Mouse (Mus musculus) adrenal gland, adult 2 months (tissue): ENCODE measurements around the gene Lrp4. TPM values are rescaled to one million over a fixed set of nuclear protein-coding genes. Genes with fewer than 3 reads are reported as not detected.

Source experiments
- DNase-seq: peaks from one replicate; pipeline ENCODE4 v3.0.0; 2021
- long read RNA-seq: library from polyadenylated mRNA; stranded (forward); transcript quantifications from one replicate; pipeline ENCODE4 v2.0.0, GENCODE M21; 2021
- polyA plus RNA-seq: library from polyadenylated mRNA; depleted of rRNA; stranded (reverse); fragments of >200 nt; gene quantifications from 2 replicates; pipeline ENCODE4 v1.2.3, GENCODE M21; 2012; rRNA removed
- total RNA-seq, 2 experiments: library from RNA; stranded (reverse); gene quantifications; 2 replicates each; pipeline ENCODE4 v1.2.3; 2021

Lrp4 gene
- total RNA-seq (1 to 10 TPM; 3.5 to 6.5 TPM), polyA plus RNA-seq (2.0 and 2.4 TPM in 2 replicates)
- long read RNA-seq, full-length matches to known transcripts, result 1 of 2 reads
- long read RNA-seq, partial matches to known transcripts, result 1 of 2 reads
- long read RNA-seq, other reads (novel, unspliced or antisense), result 0 of 2 reads

DNA sequence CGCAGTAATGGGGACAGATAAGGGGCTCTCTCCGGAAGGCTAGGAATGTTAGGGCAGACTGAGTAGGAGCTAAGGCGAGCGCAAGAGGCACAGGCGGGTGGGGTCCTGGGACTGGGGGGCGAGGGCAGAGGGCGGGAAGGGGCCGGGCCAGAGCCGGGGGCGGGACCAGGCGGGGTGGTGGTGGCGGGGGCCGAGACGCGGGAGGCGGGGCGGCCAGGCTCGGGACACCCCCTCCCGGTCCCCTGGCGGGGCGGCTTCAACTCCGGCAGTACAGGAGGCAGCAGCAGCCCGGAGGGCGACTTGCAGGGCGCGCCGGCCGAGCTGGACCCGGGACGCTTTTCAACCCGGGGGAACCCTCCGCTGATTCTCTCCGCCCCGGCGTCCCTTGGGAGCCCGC, at the start of gene Lrp4:
Gene Lrp4 (plus strand): TSS at position 253 of the 397 bp plus-strand sequence.
- DNase-seq, result peak; percentile 80

DNA sequence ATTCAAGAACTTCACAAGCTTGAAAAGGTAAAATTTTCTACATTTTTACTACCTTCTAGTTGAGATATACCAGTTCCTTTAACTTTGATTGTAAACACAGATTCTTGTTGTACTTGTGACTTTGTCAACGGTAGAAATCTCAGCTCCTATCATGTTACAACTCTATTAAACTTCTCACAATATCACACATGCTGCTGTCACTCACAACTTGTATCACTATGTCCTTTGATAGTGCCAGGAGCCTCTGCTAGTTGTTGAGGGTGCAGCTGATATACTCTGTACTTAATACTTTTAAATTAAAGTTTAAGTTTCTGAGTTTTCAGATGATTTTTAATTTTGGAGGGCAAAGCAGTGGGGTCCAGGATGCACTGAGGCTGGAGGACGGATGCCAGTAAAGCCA, 49.3 kb upstream of the Lrp4 start:
- DNase-seq, result no peak

DNA sequence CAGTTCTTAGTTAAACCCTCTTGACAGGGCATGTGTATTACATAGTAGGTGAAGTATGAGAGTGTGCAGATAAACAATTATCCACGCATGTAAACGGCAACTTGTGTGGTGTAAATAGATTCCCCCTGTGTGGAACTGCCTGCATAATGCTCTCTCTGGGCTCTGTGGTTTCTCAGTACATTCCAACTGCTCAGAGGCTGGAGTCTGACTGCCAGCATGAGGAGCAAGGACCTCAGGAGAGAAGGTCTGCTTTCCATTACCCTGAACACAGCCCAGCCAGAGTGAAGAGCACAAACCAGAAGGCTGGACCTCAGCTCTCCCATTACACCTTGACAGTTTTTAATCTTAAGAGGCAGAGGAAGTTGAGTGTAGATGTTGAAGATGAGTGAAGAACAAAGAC, 45.8 kb upstream of the Lrp4 start:
- DNase-seq, result no peak

GRCm38 (mm10) chr2:91412361-91412760, 45.0 kb upstream of the Lrp4 start:
- DNase-seq, result no peak

GRCm38 (mm10) chr2:91413811-91414210, 43.5 kb upstream of the Lrp4 start:
- peak; percentile 23 for DNase-seq

- no peak for DNase-seq
Measured at GRCm38 (mm10) chr2:91421641-91422040, 35.7 kb upstream of the Lrp4 start.

DNA sequence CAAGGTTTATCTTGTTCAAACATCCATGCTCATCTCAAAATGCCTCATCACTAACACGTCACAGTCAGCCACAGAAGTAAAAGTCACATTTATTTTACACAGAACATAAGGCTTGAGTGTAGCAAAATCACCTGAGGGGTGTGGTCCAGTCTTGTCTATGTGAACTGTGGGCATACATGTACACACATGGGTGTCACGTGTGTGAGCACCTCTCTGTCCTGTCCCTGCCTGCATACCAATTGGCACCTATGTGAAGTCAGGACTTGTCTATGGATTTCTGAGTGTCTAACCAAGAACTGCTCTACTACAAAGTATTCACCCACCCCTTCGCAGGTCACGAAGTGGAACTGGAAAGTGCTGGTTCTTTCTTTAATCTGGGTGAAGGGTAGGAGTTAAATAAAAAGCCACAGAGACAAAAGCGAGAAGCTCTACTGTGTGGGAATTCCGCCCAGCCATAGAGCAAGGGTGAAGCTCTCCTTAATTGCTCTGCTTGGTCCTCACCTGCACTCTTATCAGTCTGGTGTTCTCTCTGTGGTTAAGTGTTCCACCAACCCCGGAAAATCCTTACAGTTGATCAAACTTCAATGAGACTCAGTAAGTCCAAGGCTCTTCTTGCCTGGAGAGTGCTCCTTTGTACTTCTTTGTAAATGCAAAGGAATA, 33.1 kb upstream of the Lrp4 start:
- DNase-seq, result no peak

DNA sequence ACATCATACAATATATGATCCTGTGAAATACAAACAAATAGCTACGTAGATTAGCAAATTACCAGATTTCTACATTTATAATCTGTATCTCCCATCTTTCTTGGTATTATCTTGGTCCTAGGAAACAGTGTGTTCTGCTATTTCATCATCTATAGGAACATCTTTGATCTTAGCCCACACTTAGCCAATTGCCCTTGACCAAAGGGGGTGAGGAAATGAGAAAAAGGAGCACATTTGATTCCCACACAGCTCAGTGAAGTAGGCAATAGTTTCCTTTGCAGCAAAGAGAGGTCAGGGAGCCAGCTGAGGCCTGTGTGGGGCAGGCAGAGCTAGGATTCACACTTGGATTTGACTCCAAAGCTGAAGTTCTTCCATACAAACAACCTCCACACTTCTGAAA, 31.0 kb upstream of the Lrp4 start:
- DNase-seq, result no peak

GRCm38 (mm10) chr2:91429146-91429545, 28.2 kb upstream of the Lrp4 start:
- DNase-seq, result no peak

DNA sequence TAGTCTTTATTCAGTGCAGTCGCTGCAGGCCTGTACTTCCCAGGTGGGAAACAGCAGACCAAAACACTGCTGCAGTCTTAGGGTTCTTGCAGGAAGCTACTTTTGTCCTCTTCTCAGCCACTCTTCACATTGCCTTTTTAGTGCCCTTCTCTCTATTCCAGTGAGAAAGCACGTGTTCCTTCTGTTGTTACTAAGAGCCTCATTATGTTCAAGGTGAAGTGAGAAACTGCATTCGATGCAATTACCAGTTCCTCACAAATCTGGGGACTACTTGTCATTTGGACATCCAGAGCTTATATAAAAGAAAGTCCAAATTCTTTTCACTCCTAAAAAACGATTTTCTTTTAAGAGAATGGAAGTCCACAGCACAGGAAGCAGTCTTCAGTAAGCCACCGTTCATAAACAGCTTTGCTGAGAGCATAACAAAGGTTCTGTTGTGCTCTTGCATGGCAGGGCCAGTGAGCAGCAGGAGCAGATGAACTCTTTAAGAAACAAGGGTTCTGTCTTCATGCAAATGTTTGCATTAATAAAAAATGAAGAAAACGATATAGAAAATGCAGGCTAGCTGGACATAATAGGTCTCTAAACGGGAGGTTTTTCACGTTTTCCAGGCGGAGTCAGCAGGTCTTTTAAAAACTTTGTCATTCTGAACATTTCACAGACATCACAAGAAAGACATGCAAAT, 27.3 kb upstream of the Lrp4 start:
- no peak for DNase-seq

DNA sequence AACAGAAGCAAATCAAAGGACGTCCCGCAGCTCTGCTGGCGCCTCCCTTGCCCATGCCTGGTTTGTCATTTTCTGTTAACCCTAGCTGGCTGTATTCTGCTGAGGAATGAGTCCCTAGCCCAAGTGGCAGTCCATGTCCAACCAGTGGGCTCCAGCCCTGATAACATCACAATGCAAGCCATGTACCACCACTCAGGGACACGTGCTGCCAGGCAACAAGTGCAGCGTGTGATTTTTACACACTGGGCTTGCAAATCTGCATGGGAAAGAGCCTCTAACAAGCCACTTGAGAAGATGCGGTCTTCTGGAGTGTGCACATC, 26.8 kb upstream of the Lrp4 start:
- DNase-seq, result no peak

DNA sequence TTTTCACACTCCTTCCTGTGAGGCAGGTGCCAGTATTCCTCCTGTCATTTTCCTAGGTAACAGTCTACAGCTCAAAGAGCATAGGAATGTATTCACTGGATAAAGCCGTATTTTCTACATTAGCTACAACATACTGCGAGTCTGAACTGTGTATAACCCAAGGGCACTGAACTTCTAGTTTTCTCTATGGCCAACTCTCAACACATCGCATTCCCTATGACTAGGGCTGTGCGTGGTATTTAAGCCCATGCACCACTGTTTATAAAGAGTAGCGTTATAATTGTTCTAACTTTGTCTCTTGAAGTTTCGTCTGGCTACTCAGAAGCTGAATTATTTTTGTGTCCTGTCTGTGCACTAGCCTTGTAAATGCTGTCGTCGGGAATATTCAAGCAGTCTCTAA, 20.6 kb upstream of the Lrp4 start:
- DNase-seq, result no peak

GRCm38 (mm10) chr2:91437116-91437815, 20.0 kb upstream of the Lrp4 start:
- DNase-seq, result no peak

DNA sequence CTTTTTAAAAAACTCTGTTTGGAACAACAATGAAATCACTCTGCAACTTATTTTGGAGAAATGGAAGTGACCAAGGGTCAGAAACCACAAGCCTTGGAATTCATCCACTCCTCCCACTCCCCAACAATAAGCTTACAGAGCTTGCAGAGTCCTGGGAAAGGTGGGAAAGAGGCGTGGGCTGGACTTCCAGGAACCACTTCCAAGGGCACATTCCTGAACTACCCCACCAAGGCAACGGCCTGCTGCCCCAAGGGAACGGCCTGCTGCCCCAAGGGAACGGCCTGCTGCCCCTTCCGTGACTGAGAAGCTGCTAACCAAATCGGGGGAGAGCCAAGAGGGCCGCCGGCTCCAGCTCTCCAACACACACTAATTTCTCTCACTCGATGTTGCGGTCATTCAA, 18.0 kb upstream of the Lrp4 start:
- no peak for DNase-seq

DNA sequence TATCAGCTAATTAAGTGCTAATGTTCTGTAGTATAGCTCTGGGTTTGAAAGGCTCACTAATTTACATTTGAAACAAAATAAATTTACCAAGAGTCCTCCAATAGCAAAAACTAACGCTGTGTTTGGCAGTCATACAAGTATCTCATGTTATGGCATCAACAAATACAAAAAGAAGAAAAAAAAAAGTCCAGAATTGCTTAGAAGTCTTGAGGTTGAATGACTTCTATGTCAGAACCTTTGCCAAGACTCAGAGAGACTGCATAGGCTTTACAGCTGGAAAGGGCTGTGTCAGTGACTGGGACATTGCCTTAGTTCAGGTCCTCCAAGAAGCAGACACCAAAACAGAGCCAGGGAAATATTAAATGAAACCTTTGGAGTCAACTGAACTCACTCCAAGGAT, 17.4 kb upstream of the Lrp4 start:
- DNase-seq, result no peak

GRCm38 (mm10) chr2:91440686-91441085, 16.6 kb upstream of the Lrp4 start:
- DNase-seq, result no peak

DNA sequence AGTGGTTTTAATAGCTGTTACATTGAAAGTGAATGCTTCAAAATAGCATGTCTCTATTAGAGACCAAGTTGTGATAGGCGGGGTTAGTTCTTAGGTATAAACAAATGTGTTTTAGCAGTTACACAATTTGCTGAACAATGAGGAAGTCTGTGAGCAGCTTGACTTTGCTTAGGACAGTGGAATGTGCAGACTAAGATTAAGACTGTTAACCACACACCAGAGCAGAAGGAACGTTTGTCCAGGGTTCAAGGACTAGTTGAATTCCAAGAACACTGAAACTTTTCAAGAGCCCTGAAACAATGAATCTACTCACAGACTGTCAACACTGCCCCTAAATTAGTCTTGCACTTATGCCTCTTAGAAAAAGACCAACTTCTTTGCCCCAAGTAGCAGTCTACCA, 15.6 kb upstream of the Lrp4 start:
- no peak for DNase-seq

DNA sequence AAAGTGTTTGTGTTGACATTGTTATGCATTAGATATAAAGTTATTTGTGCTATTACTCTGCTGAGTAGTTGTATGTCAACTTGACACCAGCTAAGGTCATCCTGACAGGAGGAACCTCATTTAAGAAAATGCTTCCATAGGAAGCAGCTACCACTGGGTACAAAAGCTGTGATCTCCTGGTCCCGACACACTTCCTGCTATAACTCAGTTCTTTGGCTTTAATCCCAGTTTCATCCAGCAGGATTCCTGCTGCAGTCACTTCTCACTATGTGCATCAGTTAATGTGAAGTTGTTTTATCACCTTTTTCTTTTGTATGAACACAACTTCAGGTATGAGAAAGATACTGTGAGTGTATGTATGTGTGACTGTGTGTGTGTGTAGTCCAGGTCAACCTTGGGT, 15.1 kb upstream of the Lrp4 start:
- no peak for DNase-seq

DNA sequence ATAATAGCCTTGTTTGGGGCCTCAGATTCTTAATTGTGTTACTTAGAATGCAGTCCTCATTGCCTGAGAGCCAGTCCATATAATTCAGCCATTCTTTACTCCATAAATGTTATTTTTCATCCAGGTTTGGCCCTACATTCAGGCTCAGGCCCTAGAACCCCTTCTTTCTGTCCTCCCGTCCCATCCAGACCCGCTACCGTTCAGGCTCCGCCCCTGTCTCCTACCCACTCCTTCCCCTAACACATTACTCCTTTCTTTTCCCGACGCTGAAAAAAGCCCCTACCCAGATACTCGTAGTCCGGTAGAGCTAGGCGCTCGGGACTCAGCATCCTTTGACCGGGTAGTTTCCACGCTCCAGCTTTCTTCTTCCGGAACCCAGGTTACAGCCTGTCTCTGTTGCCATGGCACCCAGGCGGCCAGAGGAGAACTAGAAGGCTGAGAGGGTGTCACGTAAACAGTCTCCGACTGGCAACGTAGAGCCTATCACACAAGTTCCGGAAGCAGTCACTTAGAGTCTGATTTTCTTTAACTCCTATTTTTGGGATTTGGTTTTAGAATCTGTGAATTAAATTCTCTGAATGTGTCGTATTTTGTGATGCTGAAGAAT, 12.9 kb upstream of the Lrp4 start, which contains the start of gene 1110051M20Rik:
Gene 1110051M20Rik (minus strand): TSS at position 419 of the 607 bp plus-strand sequence.
- DNase-seq, result peak; percentile 86

DNA sequence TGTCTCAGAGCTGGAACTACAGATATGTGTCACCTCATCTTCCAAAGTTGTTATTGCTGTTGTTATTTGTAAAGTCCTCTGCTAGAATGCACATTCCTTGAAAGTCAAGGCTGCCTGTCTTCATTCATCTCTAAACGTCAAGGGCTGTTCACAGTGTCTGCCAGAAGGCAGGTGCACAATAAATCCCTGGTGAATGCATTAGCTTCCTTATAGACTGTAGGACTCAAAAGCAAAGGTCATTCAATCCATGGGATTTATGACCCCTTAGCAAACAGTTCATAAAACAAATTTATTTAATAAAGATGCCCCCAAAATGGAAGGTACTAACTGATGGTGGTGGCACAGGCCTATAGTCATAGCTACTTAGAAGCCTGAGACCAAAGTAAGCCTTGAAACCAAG, 7.6 kb upstream of the Lrp4 start:
- peak; percentile 18 for DNase-seq

- no peak for DNase-seq
Measured at GRCm38 (mm10) chr2:91450316-91450715, 7.0 kb upstream of the Lrp4 start.

- no peak for DNase-seq
Measured at GRCm38 (mm10) chr2:91452658-91453057, 4.7 kb upstream of the Lrp4 start.
